Mouse (Mus musculus) G1E-ER4 (cell line): ENCODE data around the gene Nphs2. TPM values are rescaled to one million over a fixed set of nuclear protein-coding genes. Genes with fewer than 3 reads are reported as not detected.

ENCODE experiments used
- GATA1 ChIP-seq: IDR thresholded peaks from one replicate; pipeline ENCODE4 v1.8.0; 2012; ENCODE audit warnings: low read length, inconsistent platforms
- polyA plus RNA-seq: library from polyadenylated mRNA; stranded (reverse); fragments of >175 nt; gene quantifications from 2 replicates; pipeline ENCODE4 v1.2.3, GENCODE M21; 2012

The Nphs2 gene
- not detected in 2 replicates for polyA plus RNA-seq

DNA sequence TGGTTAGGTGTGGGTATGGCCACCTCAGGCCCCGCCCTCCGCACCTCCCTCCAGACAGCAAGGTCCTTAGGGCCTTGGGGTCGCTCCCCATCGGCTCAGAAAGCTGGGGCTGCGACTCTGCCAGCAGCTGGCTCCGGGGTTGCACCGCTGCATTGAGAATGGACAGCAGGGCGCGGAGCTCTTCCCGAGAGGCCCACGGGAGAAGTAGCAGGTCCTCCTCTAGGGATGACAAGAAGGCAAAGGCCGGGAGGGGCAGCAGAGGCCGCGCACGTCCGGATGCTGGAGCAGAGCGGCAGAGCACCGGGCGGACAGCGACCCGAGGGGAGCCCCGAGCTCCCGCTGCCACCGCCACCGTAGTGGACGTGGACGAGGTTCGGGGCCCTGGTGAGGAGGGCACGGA is at the start of gene Nphs2:
Nphs2 (plus strand) TSS at position 98 of the 400 bp plus-strand sequence.
- TF ChIP-seq GATA1, result no peak

DNA sequence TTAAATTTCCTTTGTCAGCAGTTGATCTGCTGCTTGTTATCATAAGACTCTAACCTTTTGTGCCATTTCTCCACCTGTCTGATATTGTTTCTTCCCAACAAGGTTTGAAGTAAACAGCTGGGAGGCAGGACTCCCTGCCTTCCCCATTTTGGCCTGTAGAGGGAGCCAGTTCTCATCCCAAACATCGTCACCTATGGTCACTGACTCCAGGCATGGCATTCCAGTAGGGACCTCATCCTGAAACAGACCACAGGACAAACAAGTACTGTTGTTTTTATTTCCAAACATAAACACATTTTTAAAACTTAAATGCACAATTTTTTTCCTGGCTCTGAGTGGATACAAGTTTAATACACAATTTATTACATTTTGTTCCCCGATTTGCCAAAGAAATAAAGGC is 47.2 kb upstream of the Nphs2 start:
- TF ChIP-seq GATA1, result no peak

DNA sequence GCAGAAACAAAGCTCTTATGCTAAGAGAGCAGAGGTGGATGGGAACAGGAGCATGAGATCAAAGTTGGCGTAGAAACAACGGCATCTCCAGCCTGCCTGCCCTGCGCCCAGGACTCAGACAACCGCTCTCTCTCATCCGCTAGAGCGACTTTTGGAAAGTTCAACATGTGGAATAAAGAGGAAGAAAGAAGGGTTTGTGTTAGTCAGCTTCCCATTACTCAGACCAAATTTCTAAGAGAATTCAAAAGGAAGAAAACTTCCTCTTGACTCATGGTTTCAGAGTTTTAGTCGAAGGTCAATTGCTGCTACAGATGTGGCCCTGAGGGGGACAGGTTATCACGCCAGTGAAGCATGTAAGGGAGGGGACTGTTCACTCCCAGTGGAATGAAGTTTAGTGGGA is 46.6 kb upstream of the Nphs2 start:
- no peak for TF ChIP-seq GATA1

DNA sequence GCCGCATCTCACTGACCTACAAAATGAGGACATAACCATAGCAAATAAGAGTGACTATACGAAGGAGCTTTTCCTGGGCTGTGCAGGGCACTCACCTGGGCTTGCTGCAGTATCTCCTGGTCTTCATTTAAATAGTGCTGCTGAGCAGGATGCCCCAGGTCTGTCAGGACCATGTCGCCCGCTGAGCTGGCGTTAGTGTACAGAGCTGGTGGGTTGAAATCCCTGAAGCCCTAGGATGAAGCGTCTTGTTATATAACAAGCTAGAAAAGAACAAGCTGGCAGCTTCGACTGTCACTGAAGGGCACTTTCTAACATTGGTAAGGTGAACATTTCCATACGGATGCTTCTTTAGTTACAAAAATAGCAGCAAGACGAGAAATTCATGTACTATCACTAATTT is 40.1 kb upstream of the Nphs2 start:
- TF ChIP-seq GATA1, result no peak

DNA sequence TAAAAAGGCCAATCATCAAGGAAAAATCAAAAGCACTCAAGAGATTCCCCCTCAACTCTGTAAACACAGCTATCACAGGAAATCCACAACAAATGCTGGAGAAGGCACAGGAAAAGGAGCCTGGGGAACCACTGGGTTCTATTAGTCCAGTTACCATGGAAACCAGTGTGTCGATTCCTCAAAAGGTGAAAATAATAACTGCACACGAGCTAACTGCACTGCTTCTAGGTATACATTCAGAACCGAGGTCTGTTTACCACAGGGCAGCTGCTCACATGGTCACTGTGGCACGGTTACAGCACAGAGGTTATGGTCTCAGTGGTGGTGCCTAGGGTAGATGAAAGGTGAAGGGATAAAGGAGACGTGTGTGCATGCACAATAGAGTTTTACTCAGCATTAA is 38.9 kb upstream of the Nphs2 start:
- TF ChIP-seq GATA1, result no peak

DNA sequence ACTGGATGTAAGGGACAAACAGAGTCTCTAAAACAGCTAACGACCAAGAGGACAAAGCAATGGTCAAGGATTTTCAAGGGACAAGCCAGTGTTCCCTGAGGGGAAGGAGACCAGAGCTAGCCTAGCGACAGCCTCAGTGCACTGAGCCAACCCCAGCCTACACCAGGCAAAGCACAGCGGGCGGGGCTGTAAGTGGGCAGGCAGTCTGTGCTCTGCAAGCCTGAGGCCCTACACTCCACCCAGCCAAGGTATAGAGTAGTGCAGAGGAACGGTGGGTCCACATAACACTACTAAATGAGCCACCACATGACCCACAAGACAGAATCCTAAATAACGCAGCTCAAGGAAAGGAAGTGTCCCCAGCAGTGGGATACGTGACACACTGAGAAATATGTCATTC is 36.9 kb upstream of the Nphs2 start:
- no peak for TF ChIP-seq GATA1

DNA sequence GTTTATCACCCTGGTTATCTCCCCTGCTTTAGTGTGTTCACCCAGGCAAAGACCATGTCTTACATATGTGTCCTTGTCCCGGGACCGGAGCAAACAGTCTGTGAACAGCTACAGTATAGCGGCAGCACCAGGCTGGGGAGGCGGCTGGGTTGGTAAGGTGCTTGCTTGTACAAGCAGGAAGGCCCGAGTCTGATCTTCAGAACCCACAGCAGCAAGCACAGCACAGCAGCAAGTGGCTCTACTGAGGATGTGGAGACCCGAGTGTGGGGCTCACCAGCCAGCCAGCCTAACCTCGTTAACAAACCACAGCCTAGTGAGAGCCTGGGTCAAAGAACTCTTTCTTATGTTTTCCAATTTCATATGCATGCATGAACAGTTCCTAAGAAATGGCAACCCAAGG is 30.4 kb upstream of the Nphs2 start:
- TF ChIP-seq GATA1, result no peak

DNA sequence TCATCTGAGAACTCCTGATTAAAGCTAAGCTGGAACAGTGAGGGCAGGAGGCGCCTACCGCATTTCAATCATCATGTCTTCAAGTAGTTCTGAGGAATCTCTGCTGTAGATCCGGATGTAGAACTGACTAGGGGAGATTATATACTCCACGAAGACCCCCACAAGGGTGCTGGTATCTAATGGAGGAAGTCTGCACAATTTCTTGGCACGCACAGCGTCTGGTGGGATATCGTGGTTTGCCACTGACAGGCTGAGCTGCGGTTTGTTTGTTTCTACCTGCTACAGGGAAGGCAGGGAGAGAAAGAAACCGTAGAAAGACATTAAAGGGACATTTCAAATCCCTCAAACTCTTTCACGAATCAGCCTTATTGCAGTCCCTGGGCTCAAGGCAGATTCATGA is 26.3 kb upstream of the Nphs2 start:
- no peak for TF ChIP-seq GATA1

DNA sequence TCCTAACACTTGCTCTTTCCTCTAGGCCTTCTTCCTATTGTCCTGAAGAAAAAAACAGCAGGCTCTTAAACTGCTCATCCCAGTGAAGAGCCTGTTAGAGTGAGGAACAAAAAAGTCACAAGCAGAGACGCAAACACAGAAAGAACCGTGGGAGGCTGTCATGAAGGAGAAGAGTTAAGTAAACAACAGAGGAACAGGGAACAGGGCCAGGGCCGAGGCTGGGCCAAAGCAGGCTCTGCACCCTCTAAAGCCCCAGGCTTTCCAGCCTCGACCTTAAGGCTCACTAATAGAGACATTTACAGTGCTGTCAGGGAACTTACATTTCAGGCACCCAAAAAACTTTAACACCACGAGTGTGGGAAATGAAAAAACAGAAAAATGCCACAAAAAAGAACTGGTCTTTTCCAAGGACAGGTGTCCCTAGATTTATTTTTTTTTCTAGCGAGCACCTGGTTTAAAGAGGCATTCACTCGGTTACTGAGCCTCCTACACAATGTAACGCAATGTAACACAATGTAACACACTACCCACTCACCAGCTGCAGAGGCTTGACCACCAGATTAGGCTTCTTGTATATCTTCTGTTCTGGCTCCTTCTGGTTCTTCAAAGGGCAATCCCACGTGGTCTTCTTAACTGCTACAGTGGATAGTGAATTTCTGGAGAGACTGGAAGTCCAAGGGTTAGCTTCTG is 25.5 kb upstream of the Nphs2 start:
- TF ChIP-seq GATA1, result no peak

DNA sequence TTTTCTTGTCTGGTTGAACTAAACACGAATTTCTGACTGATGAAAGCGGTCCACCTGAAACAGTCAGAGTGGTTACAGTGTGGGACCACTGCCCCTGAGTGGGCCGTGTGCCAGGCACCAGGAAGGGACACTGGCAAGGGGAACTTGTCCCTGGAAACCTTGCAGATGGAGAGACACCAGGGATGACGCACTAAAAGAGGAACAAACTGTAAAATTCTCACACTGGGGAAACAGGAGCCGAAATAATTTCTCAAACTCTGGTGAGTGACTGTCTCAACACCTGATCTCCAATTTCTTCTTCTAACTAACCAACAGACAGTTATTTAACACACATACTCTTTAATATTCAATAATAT is 25.0 kb upstream of the Nphs2 start:
- TF ChIP-seq GATA1, result no peak

DNA sequence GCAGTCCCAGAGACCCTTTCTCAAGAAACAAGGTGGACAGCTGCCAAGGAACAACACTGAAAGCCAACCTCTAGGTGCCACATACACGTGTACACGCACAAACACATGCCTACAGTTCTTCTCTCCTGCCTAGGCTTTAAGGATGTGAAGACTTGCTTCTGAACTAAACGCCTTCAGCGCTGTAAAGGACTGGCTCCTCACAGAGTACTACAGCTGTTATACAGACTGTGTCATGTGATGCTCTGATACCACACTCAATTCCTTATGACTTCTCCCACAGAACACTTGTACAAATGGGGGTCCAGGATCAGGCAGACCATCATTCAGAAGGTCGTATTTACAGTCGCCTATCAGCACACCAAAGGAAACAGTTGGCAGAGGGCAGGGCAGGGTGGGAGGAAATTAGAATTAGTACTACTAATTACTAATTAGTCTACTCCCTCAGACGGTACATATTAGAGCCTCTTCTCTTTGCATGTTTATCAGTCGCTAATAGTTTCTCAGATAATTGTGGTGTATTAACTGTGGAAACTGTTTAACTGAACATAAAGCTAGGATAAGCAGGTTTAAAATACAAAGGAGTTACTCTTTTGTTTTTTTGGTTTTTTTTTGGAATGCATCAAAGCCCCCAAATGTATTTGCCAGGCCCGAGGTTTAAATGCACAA is 21.8 kb upstream of the Nphs2 start:
- no peak for TF ChIP-seq GATA1

DNA sequence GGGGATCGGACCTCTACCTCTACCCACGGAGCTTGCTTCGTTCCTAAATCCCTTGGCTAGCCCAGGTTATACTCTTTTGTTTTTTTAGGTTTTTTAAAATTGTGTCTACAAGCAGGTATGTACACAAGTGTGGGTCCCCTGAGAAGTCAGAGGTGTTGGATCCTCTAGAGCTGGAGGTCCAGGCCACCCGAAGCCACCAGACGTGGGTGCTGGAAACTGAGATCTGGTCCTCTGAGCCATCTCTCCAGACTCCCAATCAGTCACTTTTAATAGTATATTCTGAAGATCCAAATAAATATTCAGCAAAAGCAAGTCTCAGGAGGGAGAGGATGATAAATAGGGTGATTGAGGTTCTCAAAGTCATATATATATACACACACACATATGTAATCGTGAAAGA is 20.5 kb upstream of the Nphs2 start:
- TF ChIP-seq GATA1, result no peak

DNA sequence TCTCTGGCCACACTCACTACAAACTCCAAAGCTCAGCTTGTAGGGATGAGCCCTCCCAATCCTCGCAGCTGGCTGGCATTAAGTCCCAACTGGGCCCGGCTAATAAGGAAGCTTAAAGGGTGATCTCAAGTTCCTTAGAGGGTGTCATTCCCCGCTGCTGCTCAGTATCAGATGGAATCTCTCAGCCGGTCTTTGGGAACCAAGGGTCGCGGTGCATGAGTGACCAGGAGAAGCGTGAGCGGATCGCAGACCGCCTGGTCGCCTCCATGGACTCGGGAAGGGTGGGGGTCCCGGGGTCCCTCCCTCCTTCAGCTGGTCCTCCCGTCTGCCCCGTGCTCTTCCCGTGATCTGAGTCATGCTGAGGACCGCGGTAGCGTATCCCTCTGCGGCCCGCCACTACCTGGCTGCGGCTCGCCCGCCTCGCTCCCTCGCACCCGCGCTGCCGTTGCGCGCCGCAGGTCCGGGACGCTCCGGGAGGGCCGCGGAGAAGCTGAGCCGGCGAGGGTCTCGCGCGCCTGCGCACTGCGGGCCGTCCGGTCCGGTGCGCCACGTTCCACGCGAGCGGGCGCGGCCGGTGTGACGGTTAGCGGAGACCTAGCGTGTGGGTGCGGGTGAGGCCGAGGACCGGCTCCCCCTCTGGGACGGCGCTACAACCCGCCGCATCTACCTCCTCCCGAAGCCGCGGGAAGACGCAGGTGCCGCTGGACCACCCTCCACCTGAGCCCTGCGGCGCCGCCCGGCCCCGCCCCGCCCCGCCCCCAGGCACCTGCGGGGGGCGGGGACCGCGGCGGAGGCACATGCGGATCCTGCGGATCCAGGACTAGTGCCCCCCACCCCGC is 7.4 kb upstream of the Nphs2 start, which contains the start of gene Tdrd5:
Tdrd5 (minus strand) TSS at position 754 of the 839 bp plus-strand sequence.
- no peak for TF ChIP-seq GATA1

DNA sequence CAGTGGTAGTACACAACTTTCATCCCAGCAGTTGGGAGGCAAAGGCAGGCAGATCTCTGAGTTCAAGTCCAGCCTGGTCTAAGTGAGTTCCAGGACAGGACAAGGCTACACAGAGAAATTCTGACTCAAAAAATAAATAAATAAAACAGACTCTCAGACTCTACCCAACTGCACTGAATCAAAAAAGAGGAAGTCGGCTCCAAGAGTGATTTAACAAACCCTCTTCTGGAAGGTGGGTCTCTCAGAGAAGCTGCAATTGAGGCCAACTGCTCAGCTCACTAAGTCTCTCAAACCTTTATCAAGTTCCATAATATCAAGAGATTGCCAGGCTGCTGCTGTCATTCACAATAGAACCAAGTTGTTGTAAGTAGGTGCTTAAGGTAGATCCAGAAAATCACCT is 1.9 kb upstream of the Nphs2 start:
- TF ChIP-seq GATA1, result no peak

DNA sequence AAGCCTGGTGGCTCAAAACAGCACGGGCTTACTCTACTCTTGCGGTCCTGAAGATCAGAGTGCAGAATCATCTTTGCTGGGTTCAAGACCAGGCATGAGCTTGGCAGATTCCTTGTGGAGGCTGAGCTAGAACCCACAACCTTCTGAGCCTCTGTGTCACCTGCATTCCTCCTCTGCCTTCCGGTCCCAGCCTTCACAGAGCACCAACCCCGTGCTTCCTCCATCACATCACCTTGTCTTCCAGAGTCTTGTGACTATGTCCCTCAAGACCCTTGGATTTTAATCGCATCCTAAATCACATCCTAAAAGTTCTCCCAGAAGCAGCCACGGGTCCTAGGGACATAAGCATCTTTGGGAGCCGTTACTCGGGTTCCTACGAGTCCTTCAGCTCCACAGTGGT is 12.6 kb downstream of the Nphs2 start:
- TF ChIP-seq GATA1, result no peak

DNA sequence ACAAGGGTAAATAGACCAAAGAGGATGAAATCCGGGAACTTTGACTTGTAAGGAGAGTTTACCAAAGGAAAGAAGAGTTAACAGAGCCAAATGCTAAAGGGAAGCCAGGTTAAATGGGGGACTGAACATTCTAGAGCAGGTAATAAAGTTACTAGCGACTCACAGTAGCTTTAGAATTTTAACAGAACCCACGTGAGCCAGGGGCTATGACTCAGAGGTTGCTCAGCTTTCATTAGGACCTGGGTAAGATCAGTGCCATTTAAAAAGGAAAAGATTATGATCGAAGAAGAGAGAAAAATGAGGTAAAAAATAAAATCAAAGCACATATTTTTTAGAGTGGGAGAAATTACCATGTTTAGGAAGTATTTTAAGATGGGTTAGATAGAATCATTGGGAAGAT is 30.3 kb downstream of the Nphs2 start:
- TF ChIP-seq GATA1, result no peak
